Mouse (Mus musculus): ENCODE data around the gene Tpt1. TPM values are rescaled to one million over a fixed set of nuclear protein-coding genes. Genes with fewer than 3 reads are reported as not detected.

Tpt1 gene
- polyA plus RNA-seq, 1 experiment from 2014 or later = 607 TPM

DNA sequence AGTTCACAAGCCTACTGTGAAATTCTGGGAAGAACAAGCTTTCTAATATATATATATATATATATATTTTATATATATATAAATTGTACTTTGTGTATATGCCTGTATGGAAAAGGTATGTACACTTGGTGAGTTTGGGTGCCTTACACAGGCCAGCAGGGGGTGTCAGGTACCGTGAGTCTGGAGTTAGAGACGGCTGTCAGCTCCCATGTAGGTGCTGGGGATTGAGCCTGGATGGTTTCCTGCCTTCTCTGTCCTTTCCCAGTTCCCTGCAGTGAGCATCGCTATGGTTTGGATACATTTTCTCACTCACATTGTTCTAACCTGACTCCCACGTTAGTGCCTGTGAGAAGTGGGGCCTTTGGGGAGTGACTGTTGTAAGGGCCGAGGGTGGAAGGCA lies 38.4 kb downstream of the Tpt1 start:
- H3K4me2 ChIP-seq (ENCODE audit: low read length) = no peak overlapping the region
- no peak overlapping the region for H3K4me3 ChIP-seq (ENCODE audit: low read length)
- no peaks in the 10 kb centered on the region for H3K27me3 ChIP-seq (replicated peaks; ENCODE audit: control insufficient read depth, insufficient read depth, low read length)
- H3K4me1 ChIP-seq (ENCODE audit: control insufficient read depth, insufficient read depth, low read depth, low read length) = no peaks in the 10 kb centered on the region; the same call in 1 of the 2 replicates
- H3K9ac ChIP-seq (ENCODE audit: low read depth, low read length) = no peak overlapping the region
- ATAC-seq = no peak
- no peaks in the 10 kb centered on the region for H3K36me3 ChIP-seq (ENCODE audit: control insufficient read depth, insufficient read depth, low read length)
- WGBS = 74% methylated on average over 5 of the region's 5 CpGs
- no peaks in the 10 kb centered on the region for H3K9me3 ChIP-seq (ENCODE audit: control insufficient read depth, low read length)
- H3K27ac ChIP-seq (ENCODE audit: low read depth, low read length) = no peak overlapping the region

DNA sequence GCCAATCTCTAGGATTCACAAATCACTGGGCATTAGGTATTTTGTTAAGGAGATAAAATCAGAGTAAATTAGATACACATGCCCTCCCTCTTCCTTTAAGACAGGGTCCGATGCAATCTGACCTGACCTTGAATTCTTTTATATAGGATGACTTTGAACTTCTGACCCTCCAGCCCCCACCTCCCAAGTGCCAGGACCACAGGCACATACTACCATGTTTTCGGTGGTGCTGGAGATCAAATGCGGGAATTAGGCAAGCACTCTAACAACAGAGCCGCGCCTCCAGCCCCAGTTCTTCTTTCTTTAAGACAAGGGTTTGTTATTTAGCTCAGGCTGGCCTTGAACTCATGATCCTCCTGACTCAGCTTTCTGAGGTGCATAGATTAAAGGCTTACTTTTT lies 39.0 kb downstream of the Tpt1 start:
- Histone ChIP-seq H3K27ac (ENCODE audit: low read depth, low read length) (no peak overlapping the region), H3K36me3 (ENCODE audit: control insufficient read depth, insufficient read depth, low read length) (no peaks in the 10 kb centered on the region), H3K9ac (ENCODE audit: low read depth, low read length) (no peak overlapping the region), H3K27me3 (replicated peaks; ENCODE audit: control insufficient read depth, insufficient read depth, low read length) (no peaks in the 10 kb centered on the region), H3K4me3 (ENCODE audit: low read length) (no peak overlapping the region), H3K9me3 (ENCODE audit: control insufficient read depth, low read length) (no peaks in the 10 kb centered on the region), H3K4me1 (ENCODE audit: control insufficient read depth, insufficient read depth, low read depth, low read length) (no peaks in the 10 kb centered on the region; the same call in 1 of the 2 replicates), H3K4me2 (ENCODE audit: low read length) (no peak overlapping the region)
- no peak for ATAC-seq
- WGBS = 88% methylated on average over 5 of the region's 5 CpGs

DNA sequence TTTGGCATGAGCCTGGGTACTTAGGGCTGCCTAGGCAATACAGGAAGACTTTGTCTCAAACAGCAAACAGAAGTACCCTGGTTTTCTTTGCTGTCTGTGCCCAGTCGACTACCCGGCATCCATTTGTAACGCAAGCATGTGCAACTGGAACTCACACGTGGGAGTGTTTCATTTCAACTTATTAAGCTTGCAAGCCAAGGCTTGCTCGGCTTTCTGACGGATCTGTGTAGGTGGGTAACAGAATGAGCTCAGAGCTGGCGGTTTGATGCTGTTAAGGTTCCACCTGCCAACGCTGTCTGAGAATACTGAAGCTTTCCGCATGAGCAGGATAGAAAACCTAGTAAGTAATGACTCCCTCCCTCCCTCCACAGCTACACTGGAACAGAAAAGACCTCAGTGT lies 47.2 kb downstream of the Tpt1 start:
- Histone ChIP-seq H3K36me3 (ENCODE audit: control insufficient read depth, insufficient read depth, low read length) (no peaks in the 10 kb centered on the region), H3K9ac (ENCODE audit: low read depth, low read length) (no peak overlapping the region), H3K4me3 (ENCODE audit: low read length) (no peak overlapping the region), H3K4me2 (ENCODE audit: low read length) (no peak overlapping the region), H3K27ac (ENCODE audit: low read depth, low read length) (no peak overlapping the region), H3K27me3 (replicated peaks; ENCODE audit: control insufficient read depth, insufficient read depth, low read length) (no peaks in the 10 kb centered on the region), H3K4me1 (ENCODE audit: control insufficient read depth, insufficient read depth, low read depth, low read length) (no peaks in the 10 kb centered on the region), H3K9me3 (ENCODE audit: control insufficient read depth, low read length) (no peaks in the 10 kb centered on the region)
- 74% methylated on average over 9 of the region's 9 CpGs for WGBS
- ATAC-seq = peak; percentile 52; the same call in 1 of the 2 replicates

Other genes starting within 250 kb of the Tpt1 start
- not detected in 2 replicates for gene Erich6b, start 202.8 kb upstream of the Tpt1 start, polyA plus RNA-seq (2015; fragmentation: Nextera tagmentation; extraction: Ambion mirVana)
- gene Cog3, start 90.6 kb upstream of the Tpt1 start, polyA plus RNA-seq (2015; fragmentation: Nextera tagmentation; extraction: Ambion mirVana) = 15.8 and 18.3 TPM in 2 replicates
- gene Slc25a30, start 58.1 kb upstream of the Tpt1 start, polyA plus RNA-seq (2015; fragmentation: Nextera tagmentation; extraction: Ambion mirVana) = 8.2 and 8.6 TPM in 2 replicates
- 6.2 and 6.7 TPM in 2 replicates for gene Kctd4, start 109.9 kb downstream of the Tpt1 start, polyA plus RNA-seq (2015; fragmentation: Nextera tagmentation; extraction: Ambion mirVana)
- gene Gtf2f2, start 165.8 kb downstream of the Tpt1 start, polyA plus RNA-seq (2015; fragmentation: Nextera tagmentation; extraction: Ambion mirVana) = 33.2 and 34.1 TPM in 2 replicates